Mouse (Mus musculus) adipocyte (in vitro differentiated cells): ENCODE data around the gene Cnnm2.
"Not testable (repeated sequence)": the region's sequence is repeated elsewhere in the genome, so short reads cannot be mapped to it uniquely, and the experiment has no call there.

ENCODE experiments used
- DNase-seq: peaks from one replicate; pipeline ENCODE4 v3.0.0-alpha.2; 2016; ENCODE audit warnings: low spot score

Gene Cnnm2

DNA sequence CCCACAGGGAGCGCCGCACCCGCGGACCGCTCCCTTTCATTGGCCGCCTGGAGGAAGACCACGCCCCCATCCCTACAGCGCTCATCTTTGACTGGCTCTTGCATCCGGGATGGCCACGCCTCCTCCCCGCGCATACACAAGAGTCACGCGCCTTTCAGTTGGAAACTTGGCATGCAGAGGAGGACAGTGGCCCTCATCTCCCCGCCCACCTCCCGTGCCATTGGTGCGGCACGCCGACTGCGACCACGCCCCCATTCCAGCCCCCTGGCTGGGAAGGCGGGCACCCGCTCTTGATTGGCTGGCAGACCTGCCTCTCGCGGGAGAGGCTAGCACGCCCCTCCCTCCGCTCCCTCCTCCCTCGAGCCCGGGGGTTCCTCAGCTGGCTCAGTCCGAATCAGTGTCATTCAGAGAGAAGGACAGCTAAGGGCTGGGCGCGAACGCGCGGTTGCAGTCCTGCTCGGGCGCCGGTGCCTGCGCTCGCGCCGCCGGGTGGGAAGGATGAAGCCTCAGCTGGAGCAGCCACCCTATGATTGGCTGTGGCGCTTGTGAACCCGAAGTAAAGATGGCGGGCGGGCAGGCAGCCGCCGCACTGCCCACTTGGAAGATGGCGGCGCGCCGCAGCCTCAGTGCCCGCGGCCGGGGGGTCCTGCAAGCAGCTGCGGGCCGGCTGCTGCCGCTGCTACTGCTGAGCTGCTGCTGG is at the start of gene Cnnm2:
Cnnm2 (plus strand) TSS at position 350 of the 700 bp plus-strand sequence.
- DNase-seq = peak; percentile 100

DNA sequence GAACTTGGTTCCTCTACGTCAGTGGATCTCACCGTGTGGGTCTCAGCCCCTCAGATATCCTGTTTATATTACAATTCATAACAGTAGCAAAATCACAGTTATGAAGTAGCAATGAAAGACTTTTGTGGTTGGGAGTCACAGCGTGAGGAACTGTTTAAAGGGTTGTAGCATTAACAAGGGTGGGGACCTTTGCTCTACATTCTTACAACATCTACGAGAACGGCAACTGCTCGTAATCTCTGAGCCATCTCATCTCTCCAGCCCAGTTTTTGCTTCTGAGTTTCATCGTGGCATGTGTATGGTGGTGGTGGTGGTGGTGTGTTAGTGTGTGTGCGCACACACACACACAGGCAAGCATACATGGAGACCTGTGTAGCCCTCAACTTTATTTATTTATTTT is 47.2 kb upstream of the Cnnm2 start:
- DNase-seq = no peak

DNA sequence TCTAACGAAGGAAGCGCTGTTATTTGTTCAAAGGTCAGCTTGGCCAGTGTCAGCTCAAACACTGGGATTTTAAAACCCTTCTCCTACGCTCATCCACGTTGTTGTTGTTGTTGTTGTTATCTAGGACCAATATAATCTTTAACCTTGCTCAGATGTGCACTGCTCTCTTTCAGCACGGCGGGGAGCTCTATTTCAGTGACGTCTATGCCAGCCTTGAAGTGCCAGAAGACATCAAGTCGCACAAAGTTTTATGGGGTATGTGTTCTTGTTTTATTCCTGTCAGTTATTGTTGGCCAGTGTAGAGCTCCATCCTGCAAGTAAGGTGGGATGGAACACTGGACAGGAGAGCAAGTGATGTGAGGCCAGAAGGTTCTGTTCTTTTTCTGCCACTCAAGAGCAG is 46.4 kb upstream of the Cnnm2 start:
- no peak for DNase-seq

DNA sequence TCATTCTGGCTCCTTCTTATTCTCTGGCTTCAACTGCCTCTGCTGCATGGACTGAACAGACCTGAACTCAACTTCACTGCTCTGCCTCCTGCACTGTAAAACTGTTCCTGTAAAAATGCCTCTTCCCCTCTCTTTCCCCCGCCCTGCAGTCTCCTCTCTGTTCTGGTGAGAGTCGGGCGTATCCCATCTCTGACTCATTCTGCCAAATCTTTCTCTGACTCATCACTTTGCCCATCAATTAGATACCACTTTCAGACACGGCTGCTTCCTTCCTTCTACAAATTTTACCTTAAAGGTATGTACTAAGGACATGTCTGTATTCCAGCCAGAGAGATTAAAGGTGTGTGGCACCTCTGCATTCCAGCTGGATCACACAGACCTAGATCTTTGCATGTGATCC is 43.2 kb upstream of the Cnnm2 start:
- DNase-seq = no peak

DNA sequence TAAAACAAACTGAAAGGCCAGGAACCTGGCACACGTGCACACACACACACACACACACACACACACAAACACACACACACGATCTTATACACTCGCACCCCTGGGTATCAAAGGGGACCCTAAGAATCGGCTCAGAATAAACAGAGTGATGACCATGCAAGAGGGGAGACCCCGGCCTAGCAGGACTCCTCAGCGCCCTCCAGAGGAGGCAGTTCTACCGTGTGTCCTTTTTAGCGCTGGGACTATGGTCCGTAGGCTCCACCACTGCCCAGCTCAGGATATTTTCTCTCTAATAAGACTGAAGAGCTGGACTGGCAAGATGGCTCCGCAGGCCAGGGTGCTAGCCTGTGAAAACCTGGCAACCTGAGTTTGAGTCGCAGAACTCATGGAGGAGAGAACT is 37.0 kb upstream of the Cnnm2 start:
- no peak for DNase-seq

DNA sequence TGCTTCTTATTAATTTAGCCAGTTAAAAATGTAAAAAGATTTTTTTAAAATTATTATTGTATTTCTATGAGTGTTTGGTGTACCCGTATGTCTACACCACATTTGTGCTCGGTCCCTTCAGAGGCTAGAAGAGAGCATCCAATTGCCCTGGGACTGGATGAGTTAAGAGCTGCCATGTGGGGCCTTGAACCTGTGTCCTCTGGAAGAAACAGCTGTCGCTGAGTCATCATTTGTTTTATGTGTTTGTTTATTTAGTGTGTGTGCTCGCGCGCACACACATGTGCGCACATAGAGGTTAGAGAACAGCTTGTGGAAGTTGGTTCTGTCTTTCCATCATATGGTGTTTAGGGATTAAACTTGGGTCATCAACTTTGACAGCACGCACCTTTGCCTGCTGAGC is 35.3 kb upstream of the Cnnm2 start:
- DNase-seq = no peak

DNA sequence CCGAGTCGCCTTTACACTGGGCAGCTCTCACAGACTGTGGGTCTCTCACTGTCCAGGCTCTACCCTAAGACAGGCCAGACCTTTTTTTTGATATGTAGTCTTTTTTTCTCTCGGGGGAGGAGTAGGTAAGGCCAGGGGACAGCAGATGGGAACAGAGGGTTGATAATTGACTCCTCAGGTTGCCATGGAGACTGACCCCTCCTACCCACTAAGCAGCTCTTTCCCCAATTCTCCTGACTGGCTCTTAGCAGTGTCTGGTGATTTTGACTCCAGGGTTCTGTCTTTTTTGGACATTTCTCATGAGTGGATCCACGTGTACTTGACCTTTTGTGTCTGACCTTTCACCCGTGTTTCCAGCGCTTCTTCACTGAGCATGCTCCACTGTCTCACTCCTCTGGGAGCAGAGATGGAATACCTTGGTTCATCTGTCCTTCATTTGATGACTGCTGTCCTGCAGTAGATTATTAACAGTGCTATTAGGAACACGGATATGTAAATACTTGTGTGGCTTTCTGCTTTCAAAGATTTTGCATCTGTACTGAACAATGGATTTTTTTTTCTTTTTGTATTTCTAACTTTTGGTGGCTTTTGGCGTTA is 34.2 kb upstream of the Cnnm2 start:
- no peak for DNase-seq

DNA sequence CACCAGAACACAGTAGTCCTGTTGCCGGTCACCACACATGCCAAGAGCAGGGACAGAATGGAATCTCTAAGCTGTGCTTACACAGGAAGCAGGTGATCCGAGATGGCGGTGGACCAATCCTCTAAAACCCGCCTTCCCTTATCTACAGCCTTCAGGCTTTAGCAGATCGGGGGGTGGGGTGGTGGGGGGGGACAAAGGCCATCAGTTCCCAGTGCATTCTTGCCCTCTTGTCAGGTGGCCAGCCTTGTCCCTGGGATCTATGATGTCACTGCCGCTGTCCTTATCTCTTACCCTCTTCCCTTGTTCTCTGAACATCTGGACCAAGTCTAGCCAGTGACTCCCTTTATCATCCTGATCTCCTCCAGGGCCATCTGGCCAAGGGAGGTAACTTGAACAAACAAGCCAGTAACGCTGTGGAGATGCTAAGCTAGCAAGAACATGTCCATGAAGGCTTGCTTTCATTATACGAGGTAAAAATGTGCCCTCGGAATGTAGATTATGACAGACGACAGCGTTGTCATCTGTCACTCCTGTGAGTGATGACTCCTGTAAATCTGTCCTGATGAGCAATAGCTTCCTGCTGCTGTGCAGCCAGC is 33.4 kb upstream of the Cnnm2 start:
- DNase-seq = no peak

DNA sequence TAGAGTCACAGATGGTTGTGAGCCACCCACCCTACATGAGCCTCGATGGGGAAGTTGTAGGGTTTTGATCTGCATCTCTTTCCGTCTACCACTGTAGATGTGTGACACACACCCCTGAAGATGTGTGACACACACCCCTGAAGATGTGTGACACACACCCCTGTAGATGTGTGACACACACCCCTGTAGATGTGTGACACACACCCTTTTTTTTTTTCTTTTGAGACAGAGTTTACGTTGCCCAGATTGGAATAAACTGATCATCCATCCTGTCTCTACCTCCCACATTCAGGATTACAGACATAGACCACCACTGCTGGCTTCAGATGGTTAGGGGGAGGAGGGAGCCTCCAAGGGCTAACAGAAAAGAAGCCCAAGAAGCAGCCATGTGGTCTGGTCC is 32.5 kb upstream of the Cnnm2 start:
- no peak for DNase-seq

DNA sequence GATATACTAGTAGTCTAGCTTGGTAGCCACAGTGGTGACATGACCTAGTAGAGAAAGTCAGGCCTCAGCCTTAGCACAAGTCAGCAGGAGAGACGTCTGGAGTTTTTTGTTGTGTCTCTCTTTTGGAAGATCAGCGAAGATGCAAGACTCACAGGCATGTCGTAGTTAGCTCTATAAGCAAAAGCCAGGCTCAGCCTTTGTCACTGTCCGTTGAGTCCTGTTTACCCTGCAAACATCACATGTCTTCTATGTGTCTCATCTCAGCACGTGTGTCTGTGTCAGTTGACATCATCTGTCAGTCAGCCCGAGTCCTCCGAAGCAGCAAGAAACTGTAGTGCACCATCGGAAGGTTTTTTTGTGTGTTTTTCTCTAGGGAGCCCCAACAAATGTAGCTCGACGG is 30.0 kb upstream of the Cnnm2 start:
- DNase-seq = no peak

DNA sequence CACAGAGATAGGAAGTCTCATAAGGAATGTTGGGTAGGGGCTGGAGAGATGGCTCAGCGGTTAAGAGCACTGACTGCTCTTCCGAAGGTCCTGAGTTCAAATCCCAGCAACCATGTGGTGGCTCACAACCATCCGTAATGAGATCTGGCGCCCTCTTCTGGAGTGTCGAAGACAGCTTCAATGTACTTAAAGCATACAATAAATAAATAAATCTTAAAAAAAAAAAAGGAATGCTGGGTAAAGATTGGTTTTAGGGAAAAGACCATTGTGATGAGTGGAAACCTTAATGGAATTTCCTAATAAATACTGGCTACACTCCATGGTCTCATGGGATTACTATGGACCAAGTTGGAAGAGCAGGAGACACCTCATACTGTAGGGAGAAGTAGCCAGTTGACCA is 28.7 kb upstream of the Cnnm2 start:
- DNase-seq = not testable (repeated sequence)

DNA sequence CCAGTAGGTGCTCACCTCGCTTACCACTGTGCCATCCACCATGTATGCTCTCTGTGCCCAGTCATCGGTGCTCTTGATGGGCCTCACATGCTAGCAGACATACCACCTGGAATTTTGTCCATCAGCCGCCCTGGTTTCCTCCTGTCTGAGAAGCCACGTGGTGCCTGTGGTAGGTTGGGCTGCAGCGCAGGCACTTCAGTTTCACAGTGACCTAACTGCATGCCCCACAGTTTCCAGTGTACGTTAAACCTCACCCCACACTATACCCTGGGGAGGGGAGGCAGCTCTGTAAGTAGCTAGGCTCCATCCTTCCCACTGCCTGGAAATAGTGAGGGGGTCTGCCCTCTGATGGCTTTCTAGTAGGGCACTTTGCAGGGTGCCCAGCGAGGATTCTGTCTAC is 27.8 kb upstream of the Cnnm2 start:
- DNase-seq = no peak

DNA sequence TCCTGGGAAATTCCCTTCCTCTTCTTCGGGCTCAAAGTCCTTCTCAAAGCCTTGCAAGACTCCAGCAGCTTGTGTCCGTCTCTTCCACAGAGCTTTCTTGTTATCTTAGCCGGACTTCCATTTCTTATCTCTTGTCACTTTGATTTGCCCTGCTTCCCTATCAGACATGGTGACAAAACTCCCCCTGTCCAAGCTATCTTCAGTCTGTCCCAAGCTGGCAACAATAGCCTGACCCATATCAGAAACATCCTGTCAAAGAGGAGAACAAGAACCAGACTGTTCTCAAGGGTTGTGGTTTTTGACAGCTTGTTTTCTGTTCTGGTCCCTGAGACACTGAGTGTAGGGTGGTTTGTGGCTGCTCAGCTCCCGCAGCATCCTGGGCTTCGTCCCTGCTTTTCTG is 26.2 kb upstream of the Cnnm2 start:
- DNase-seq = no peak

DNA sequence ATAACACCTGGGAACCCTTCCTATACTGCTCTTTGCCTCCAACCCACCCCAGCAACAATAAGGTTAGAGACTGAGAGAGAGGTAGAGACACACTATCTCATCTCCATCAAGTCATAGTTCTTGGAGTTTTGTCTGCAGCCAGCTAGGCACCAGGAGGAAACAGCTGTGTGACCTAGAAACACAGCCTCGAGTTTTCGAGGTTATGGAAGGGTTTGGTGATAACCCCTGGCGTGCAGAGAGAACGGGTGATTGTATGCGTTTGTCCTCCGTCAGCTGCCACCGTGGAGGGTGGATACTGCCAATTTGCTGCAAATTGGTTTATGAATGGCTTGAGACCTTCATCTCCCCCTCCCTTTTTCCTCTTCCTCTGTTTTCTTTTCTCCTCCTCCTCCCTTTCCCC is 24.3 kb upstream of the Cnnm2 start:
- no peak for DNase-seq

DNA sequence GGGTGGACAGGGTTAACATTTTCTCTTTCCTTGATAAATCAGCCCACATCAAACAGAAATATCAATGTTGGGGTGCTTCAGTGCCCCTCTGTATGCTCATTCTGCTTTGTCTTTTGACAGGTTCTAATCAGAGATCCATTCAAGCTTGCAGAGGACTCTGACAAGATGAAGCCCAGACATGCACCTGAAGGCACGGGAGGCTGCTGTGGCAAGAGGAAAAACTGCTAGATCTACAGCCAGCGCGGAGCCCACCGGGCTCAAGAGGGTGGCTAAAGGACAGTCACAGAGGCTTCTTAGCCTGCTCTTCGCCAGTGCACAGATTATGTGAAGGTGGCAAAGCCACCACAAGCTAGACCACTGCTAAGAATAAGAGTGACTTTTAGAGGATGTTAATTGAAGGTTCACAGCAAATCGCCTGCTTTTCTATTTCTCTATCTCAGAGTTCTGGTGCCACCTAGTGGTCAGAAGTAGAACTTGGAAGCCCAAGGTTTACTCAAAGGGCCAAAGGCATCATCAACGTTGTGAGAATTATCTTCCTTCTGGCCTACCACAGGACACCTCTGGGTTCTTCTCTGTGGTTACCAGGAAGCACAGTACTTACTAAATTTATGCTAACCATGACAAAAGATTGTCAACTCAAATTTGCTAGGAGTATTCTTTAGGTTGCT is 20.9 kb upstream of the Cnnm2 start:
- peak; percentile 86 for DNase-seq

DNA sequence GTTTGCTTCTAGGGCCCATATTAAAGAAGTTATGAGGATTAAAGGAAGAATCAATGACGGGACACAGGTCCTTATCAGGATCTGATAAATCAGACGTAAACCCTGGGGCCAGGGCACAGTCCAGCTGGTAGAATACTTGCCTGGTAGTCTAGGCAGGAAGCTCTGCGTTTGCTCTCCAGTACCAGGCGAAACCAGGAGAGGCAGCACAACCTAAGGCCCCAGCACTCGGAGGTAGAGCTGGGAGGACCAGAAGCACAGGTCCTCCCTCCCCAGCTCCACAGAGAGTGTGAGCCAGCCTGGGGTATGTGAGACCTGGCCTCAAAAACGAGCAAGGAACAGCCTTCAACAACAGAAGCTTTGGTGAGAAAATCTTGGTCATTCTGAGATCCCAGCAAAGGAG is 19.8 kb upstream of the Cnnm2 start:
- no peak for DNase-seq

DNA sequence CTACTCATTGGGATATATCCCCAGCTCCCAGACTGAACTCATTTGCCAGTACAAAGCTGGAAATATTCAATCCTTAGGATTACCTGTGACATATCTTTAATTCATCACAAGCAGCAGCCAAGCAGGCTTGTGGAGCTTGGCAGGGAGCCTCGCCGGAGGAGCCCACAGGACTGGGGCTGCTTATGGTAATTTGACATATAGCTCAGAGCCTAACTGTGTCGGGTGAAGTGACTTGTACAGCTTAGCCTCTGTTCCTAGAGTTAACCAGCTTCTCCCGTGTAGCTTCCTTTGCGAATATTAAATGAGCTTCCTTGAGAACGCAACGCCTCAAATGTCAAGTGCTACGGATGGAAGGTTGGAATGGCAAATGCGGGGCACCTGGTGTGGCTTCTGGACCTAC is 16.7 kb upstream of the Cnnm2 start:
- no peak for DNase-seq

DNA sequence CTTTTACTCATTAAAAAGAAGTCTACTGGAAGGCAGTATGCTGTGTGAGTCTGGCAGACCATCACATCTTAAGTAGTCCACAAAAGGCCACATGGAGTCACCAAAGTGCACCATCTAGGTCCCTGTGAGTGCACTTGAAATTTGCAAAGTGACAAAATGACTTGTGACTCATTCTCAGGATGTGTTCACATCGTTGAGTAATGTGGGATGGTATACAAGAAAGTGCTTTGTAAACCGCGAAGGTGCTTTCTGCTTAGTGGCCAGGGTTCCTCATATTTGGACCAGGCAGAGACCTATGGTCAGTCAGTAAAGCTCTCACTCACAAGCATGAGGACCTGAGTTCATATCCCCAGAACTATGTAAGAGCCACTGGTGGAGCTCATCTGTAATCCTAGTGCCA is 13.6 kb upstream of the Cnnm2 start:
- no peak for DNase-seq

DNA sequence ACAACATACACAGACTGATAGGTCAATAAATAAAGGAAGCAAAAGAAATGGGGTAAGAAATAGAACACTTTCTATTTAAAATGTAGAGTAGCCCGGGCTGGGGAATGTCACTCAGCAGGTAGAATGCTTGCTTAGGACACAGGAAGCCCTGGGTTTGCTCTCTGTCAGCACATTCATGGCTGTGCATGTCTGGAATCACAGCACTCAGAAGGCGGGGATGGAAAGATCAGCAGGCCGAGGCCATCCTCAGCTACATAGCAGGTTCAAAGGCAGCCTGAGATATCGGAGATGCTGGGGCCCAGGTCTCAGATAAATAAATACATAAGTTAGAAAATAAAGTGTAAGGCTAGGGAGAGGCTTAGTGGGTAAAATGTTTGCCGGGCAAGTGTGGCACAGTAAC is 9.2 kb upstream of the Cnnm2 start:
- DNase-seq = no peak

DNA sequence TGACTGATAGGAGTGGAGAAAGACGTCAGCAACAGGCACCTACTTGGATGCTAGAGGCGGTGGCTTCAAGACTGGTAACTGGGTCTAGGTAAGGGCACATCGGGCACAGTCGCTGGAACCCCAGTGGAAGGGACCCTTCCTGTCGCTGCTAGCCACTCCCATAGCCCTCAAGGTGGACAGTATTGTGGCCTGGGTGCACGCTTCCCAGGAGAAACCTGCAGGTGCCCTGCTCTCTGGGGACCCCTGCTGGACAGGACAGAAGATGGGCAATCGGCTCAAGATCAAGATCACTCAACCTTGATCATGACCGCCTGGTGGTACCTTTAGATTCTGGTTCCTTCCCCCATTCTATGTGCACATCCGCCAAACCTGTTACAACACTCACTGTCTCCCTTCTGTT is 6.3 kb upstream of the Cnnm2 start:
- no peak for DNase-seq

DNA sequence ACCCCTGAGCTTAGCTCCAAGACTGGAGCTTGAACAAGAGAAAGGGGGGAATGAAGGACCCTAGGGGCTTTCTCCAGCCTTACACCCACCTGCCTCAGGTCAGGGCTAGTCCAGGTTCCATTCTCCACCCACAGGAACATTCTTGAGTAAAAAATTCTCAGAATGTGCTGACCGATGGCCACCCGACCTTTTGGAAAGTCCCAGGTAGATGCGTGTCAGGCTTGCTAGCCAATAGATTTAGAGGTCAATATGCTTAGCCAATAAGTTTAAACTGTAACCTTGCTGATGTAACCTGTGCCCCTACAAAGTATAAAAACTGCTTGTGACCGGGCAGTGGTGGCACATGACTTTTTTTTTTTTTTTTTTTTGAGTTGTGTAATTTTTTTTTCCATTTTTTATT is 5.2 kb upstream of the Cnnm2 start:
- no peak for DNase-seq

DNA sequence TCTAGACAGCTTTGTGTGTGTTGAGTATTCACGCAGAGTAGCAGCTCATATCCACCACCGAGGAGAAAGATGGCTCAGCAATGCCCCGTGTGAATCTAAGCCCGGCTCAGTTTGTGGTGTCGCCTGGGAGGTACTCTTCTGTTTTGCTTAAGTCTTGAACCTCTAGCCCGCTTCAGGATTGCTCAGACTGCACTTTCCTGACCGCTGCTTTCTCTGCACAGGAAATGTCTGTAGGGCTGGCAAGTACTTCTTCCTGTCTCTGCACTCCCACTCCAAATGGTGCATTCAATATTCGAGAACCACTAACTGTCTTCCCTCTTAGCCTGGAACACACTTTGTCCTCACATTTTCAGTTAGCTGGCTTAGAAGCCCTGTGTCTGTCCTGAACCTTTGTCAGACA is 2.3 kb upstream of the Cnnm2 start:
- no peak for DNase-seq

DNA sequence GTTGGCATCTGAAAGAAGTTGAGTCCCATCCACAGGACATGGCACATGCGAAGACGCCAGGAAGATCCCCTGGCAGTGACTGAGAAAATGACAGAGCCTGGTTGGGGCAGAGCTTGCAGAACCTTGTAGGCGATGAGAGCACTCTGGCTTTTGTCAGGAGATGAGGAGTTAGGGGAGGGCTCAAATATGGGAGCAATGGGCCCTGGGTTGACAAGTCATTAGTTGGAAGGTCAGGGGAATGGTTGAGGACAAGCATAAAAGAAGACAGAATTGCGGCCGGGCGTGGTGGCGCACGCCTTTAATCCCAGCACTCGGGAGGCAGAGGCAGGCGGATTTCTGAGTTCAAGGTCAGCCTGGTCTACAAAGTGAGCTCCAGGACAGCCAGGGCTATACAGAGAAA is 1.5 kb upstream of the Cnnm2 start:
- DNase-seq = not testable (repeated sequence)
